Mouse (Mus musculus) mouse trophoblast stem cell (cell line): Measurements from ENCODE around the gene Gm21739.
"Not testable (repeated sequence)": the region's sequence is repeated elsewhere in the genome, so short reads cannot be mapped to it uniquely, and the experiment has no call there.

Source experiments
- in situ Hi-C, 2 experiments: fragments of 300-500 bp; cut with MseI, MboI; formaldehyde crosslinking; loops; 2 replicates in 1 of 2; 3 replicates in 1 of 2; pipeline ENCODE4 v1.15.1; 2025

The Gm21739 gene

DNA sequence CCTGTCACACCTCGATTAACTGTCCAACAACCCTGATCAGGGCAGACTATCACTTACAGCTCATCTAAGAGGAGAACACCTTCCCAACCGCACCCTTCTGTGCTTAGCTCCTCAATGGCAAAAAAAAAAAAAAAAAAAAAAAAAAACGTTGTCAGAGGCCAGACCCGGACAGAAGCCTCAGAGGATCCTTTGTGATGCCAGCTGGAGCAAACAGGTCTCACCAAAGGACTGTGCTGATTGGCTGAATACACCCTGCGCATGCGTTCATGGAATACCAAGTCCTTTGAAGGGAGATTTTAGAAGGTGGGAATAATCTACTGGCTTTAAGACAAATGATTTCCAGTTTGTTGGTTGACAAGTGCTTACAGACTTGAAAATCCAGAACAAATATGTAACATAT lies at the start of gene Gm21739:
Gm21739 (minus strand) TSS at position 101 of the 400 bp plus-strand sequence.
- in situ Hi-C loops, result not testable (repeated sequence)
